Mouse (Mus musculus): Measurements from ENCODE around the gene Resp18.
"Not testable (repeated sequence)": the region's sequence is repeated elsewhere in the genome, so short reads cannot be mapped to it uniquely, and the experiment has no call there.

Gene Resp18

DNA sequence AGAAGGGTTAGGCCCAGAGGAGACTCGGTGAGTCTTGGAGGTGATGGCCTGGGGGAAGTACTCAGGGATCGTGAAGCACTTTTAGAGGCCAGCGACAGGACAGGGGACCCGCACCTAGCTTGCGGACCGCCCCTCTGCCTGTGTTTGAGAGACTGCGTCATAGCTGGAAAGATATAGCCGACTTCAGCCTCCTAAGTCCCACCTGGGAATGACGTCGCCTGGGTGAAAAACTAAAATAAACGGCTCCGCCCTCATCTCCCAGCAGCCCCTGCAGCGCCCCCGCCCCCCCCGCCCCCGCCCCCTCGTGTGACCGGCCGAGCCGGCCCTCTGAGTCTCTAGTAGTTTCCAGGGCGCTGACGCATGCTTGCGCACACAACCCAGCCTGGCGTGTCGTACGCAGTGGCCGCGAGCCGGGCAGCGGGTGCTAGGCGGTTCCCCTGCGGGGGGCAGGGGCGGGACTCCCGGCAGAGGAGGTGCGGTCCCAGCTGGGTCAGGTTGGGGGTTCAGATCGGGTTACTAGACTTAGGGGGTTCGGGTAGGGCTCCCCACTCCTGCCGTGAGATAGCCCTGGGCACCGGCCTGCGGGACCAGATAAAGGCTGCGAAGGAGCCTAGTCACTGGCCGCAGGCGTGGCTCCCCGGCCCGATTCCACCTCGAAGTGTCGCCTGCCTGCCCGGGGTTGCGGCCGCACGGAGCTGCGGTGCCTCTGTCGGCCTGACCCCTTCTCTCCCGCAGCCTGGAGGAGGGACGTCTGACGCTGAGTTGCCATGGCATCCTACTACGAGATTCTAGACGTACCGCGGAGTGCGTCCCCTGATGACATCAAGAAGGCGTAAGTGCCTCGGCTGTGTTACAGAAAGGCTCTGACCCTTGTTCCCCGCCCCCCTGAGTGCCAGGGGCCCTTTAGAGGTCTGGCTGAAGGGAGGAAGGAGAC, 41.8 kb downstream of the Resp18 start, which contains the start of gene Dnajb2:
Gene Dnajb2, plus strand, starts transcription at position 290 of the 934 bp plus-strand sequence.
- DNase-seq (ENCODE audit: low spot score), result peak; percentile 86

- peak; percentile 58 for DNase-seq (ENCODE audit: low spot score)
Observed at GRCm38 (mm10) chr1:75234606-75235005, 43.6 kb downstream of the Resp18 start.

- not testable (repeated sequence) for DNase-seq (ENCODE audit: low spot score)
Observed at GRCm38 (mm10) chr1:75232489-75232888, 45.7 kb downstream of the Resp18 start.

DNA sequence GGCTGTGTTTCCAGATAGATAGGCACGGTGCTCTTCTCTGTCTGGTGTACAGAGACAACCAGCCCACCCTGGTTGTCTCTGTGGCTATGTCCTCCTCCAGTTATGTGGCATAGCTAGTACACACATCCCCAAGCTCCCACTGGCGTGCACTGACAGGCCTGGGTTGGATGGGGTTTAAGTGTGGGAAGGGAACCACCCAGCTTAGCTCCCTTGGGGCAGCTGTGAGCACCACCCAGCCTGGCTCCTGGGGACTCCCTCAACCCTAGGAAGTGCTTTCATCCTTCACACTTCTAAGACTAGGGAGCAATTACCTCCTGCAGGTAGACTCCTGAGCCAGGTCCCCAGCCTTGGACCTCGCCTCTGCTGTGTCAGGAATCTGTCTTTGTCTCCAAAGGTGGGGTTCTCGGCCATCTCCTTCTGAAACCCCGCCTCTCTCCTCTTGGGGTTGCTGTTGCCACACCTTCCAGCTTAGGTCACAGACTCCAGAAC, 46.5 kb downstream of the Resp18 start, which contains the start of gene A630095N17Rik:
Gene A630095N17Rik, minus strand, starts transcription at position 439 of the 489 bp plus-strand sequence.
- no peak for DNase-seq (ENCODE audit: low spot score)

DNA sequence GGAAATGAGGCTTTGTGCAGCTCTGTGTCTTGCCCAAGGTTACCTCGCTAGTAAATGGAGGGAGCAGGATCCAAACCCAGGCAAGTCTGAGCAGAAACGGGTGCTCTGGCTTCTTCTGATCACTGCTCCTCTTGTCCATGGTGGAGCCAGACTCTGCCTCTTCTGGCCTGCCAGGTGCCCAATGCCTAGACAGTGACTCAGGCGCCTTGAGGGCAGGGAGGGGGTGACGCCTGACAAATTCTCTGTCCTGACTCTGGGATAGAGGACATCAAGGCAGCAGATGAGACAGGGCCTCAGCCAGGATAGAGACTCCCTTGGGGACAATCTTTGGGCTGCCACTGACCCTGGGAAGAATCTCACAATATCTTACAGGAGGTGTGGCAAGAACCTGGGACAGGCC, 47.0 kb downstream of the Resp18 start:
- DNase-seq (ENCODE audit: low spot score), result no peak

DNA sequence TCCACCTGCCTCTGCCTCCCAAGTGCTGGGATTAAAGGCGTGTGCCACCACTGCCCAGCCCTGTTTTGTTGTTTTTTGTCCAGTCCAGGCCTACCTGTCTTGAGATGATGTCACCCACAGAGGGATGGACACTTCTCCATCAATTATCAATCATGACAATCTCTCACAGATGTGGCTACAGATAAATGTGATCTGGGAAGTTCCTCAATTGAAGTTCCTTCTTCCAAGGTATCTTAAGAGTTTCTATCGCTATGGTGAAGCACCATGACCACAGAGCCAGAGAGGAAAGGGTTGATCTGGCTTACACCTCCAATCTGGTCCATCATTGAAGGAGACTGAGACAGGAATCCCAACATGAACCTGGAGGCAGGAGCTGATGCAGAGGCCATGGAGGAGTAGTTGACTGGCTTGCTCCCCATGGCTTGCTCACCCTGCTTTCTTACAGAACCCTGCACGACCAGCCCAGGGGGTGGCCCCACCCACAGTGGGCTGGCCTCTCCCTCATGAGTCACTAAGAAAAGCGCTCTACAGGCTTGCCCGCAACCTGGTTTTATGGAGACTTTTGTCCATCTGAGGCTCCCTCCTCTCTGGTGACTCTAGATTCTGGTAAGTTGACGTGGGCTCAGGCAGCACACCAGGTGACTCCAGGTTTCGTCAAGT, 47.8 kb downstream of the Resp18 start:
- no peak for DNase-seq (ENCODE audit: low spot score)

GRCm38 (mm10) chr1:75229158-75229557, 49.1 kb downstream of the Resp18 start:
- peak; percentile 38 for DNase-seq (ENCODE audit: low spot score)

DNA sequence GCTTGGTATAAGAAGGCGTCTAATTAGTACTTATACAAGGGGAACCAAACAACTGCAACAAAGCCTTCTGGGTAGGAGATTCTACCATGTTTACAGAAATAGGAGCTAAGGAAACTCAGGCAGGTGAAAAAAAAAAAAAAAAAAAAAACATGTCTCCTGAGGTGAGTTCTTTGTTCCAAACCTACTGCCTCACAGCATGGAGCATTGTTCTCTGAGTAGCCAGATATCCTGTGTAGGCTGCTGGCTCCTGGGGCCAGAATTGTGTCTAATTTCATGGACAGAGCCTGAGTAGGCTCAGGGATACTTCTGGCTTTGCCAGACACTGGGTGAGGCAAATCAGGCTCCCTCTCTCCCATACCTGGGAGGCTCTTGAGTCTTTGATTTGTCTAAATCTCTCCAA, 50.6 kb downstream of the Resp18 start:
- DNase-seq (ENCODE audit: low spot score), result no peak

GRCm38 (mm10) chr1:75226138-75226537, 52.1 kb downstream of the Resp18 start:
- no peak for DNase-seq (ENCODE audit: low spot score)

DNA sequence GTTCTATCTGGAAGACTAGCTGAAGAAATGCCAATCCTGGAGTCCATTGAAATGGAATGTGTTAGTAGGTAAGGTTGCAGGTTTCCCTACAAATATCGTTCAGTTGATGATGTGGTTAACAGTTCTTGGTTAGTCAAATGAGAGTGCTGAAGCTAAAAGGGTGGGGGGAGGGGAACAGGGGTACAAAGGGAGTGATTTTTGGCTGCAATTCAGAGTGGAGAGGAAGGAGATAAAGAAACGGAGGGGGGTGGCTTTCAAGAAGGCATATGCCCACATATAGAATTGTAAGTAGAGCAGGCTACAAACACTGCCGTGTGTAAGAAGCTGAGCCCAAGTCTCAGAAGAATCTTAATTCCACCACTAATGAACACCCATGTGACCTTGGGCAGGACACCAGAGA, 52.7 kb downstream of the Resp18 start:
- no peak for DNase-seq (ENCODE audit: low spot score)

DNA sequence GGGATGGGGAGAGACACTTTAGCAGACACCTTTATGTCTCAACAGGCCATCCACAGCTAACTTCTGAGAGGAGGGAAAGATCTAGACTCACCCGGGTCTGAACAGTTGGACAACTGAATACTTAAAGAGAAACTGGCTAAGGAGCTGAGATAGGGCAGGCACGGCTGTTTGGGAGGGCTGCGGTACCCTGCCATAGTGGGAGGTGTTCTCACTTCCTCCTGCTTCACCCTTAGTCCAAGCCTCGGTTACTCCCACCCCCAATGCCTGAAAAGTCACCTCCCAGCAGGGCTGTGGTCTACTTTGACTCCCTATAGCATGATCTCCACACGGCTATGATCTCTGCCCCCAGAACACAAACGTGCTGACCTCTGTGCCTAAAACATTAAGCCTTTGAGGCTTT, 54.7 kb downstream of the Resp18 start:
- DNase-seq (ENCODE audit: low spot score), result no peak

GRCm38 (mm10) chr1:75222926-75223325, 55.3 kb downstream of the Resp18 start:
- no peak for DNase-seq (ENCODE audit: low spot score)
